Mouse (Mus musculus): Measurements from ENCODE around the gene Trim65. TPM values are rescaled to one million over a fixed set of nuclear protein-coding genes. Genes with fewer than 3 reads are reported as not detected.

Gene Trim65
- total RNA-seq, 1 experiment = 0.31 TPM

- no peak for DNase-seq (ENCODE audit: low read depth, low spot score)
These were observed 29.0 kb downstream of the Trim65 start for GRCm38 (mm10) chr11:116101931-116102381.

DNA sequence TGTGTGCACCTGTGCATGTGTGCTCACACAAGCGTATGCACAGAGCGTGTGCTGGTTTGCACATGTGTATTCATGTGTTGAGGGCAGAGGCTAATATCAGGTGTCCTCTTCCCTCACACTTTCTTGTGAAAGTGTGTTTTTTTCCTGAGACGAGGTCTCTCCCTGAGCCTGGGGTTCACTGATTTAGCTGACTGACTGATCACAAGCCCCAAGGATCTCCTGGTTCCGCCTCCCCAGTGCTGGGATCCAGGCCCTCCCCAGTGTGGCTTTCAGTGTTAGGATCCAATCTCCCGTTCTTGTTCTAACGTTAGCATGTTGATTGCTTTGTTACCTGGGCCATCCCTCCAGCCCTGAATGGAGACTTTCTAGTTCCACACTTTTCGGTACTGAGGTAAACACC lies 30.1 kb downstream of the Trim65 start:
- H3K4me3 ChIP-seq (ENCODE audit: insufficient read depth in 1 of 2, low read depth in 1 of 2, low read length in 2 of 2, poor library complexity in 1 of 2, severe bottlenecking in 1 of 2) = no peak overlapping the region
- H3K9ac ChIP-seq (ENCODE audit: insufficient read depth, low read depth, low read length, poor library complexity, severe bottlenecking) = no peak overlapping the region
- no peaks in the 10 kb centered on the region for H3K36me3 ChIP-seq (ENCODE audit: control insufficient read depth, insufficient read depth, low read length, poor library complexity, severe bottlenecking)
- H3K27ac ChIP-seq (ENCODE audit: insufficient read depth, low read depth, low read length, poor library complexity, severe bottlenecking) = no peak overlapping the region
- in situ Hi-C loops (cut with MboI; ENCODE audit: low sequenced_read_pairs in 2 of 2, unreplicated experiment in 2 of 2) = no loop called here
- peaks cover 10 to 14% of the 10 kb centered on the region in 2 experiments for H3K4me1 ChIP-seq (ENCODE audit: control insufficient read depth in 2 of 2, insufficient read depth in 2 of 2, low read length in 2 of 2, poor library complexity in 1 of 2)
- DNase-seq (ENCODE audit: low read depth, low spot score) = no peak
- H3K9me3 ChIP-seq (ENCODE audit: control insufficient read depth, insufficient read depth, low read depth, low read length) = no peaks in the 10 kb centered on the region
- TF ChIP-seq CHD2 (IDR thresholded peaks at IDR 0.05; ENCODE audit: low read depth, low read length) = no peak
- no peak for TF ChIP-seq MAFK (IDR thresholded peaks at IDR 0.05; ENCODE audit: insufficient read depth, low read depth, low read length)
- no peak for TF ChIP-seq HCFC1 (IDR thresholded peaks at IDR 0.05; ENCODE audit: borderline replicate concordance, insufficient read depth, low read length)
- no peak for TF ChIP-seq ZNF384 (IDR thresholded peaks at IDR 0.05; ENCODE audit: low read depth, low read length)
- no peak for TF ChIP-seq ZC3H11A (IDR thresholded peaks at IDR 0.05; ENCODE audit: borderline replicate concordance, low read depth, low read length)

More at GRCm38 (mm10) chr11:116101931-116102381, 29.0 kb downstream of the Trim65 start:
- Histone ChIP-seq H3K9me3 (ENCODE audit: control insufficient read depth, insufficient read depth, low read depth, low read length) (no peaks in the 10 kb centered on the region), H3K4me1 (ENCODE audit: control insufficient read depth in 2 of 2, insufficient read depth in 2 of 2, low read length in 2 of 2, poor library complexity in 1 of 2) (peaks cover 10 to 21% of the 10 kb centered on the region in 2 experiments), H3K36me3 (ENCODE audit: control insufficient read depth, insufficient read depth, low read length, poor library complexity, severe bottlenecking) (no peaks in the 10 kb centered on the region), H3K4me3 (ENCODE audit: insufficient read depth in 1 of 2, low read depth in 1 of 2, low read length in 2 of 2, poor library complexity in 1 of 2, severe bottlenecking in 1 of 2) (0 out of 4 replicates have a peak overlapping the region, but pooled peaks of 1 of the 2 experiments have one; percentile 7), H3K9ac (ENCODE audit: insufficient read depth, low read depth, low read length, poor library complexity, severe bottlenecking) (no peak overlapping the region), H3K27ac (ENCODE audit: insufficient read depth, low read depth, low read length, poor library complexity, severe bottlenecking) (peak overlapping the region; percentile 19; the same call in 1 of the 2 replicates)
- TF ChIP-seq MAFK (IDR thresholded peaks at IDR 0.05; ENCODE audit: insufficient read depth, low read depth, low read length) = no peak
- no peak for TF ChIP-seq CHD2 (IDR thresholded peaks at IDR 0.05; ENCODE audit: low read depth, low read length)
- no peak for TF ChIP-seq ZNF384 (IDR thresholded peaks at IDR 0.05; ENCODE audit: low read depth, low read length)
- no peak for TF ChIP-seq HCFC1 (IDR thresholded peaks at IDR 0.05; ENCODE audit: borderline replicate concordance, insufficient read depth, low read length)
- TF ChIP-seq ZC3H11A (IDR thresholded peaks at IDR 0.05; ENCODE audit: borderline replicate concordance, low read depth, low read length) = no peak
- in situ Hi-C loops (cut with MboI; ENCODE audit: low sequenced_read_pairs in 2 of 2, unreplicated experiment in 2 of 2) = no loop called here

DNA sequence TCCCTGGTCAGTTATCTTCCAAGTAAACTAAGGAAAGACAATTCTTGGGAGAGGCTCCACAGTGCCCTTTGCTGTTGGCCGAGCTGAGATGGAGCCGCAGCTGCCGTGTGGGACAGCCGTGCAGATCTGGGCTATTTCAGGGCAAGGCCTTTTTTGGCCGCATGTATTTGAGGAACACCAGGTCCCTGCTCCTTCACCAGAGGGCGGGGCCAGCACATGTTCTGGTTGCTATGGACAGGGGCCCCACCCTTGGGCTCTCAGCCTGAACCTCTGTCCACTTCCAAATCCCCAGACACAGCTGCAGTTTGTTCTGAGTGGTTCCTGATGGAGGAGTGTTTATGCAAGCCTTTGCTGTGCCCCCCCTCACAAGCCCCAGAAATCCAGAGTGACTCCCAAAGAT lies 30.5 kb downstream of the Trim65 start:
- no peak for DNase-seq (ENCODE audit: low read depth, low spot score)
- in situ Hi-C loops (cut with MboI; ENCODE audit: low sequenced_read_pairs in 2 of 2, unreplicated experiment in 2 of 2) = no loop called here
- H3K4me3 ChIP-seq (ENCODE audit: insufficient read depth in 1 of 2, low read depth in 1 of 2, low read length in 2 of 2, poor library complexity in 1 of 2, severe bottlenecking in 1 of 2) = no peak overlapping the region
- no peak overlapping the region for H3K9ac ChIP-seq (ENCODE audit: insufficient read depth, low read depth, low read length, poor library complexity, severe bottlenecking)
- no peak overlapping the region for H3K27ac ChIP-seq (ENCODE audit: insufficient read depth, low read depth, low read length, poor library complexity, severe bottlenecking)
- no peaks in the 10 kb centered on the region for H3K9me3 ChIP-seq (ENCODE audit: control insufficient read depth, insufficient read depth, low read depth, low read length)
- peaks cover 10 to 13% of the 10 kb centered on the region in 2 experiments for H3K4me1 ChIP-seq (ENCODE audit: control insufficient read depth in 2 of 2, insufficient read depth in 2 of 2, low read length in 2 of 2, poor library complexity in 1 of 2)
- TF ChIP-seq ZNF384 (IDR thresholded peaks at IDR 0.05; ENCODE audit: low read depth, low read length) (no peak), HCFC1 (IDR thresholded peaks at IDR 0.05; ENCODE audit: borderline replicate concordance, insufficient read depth, low read length) (no peak), CHD2 (IDR thresholded peaks at IDR 0.05; ENCODE audit: low read depth, low read length) (no peak), ZC3H11A (IDR thresholded peaks at IDR 0.05; ENCODE audit: borderline replicate concordance, low read depth, low read length) (no peak), MAFK (IDR thresholded peaks at IDR 0.05; ENCODE audit: insufficient read depth, low read depth, low read length) (no peak)
- no peaks in the 10 kb centered on the region for H3K36me3 ChIP-seq (ENCODE audit: control insufficient read depth, insufficient read depth, low read length, poor library complexity, severe bottlenecking)

DNA sequence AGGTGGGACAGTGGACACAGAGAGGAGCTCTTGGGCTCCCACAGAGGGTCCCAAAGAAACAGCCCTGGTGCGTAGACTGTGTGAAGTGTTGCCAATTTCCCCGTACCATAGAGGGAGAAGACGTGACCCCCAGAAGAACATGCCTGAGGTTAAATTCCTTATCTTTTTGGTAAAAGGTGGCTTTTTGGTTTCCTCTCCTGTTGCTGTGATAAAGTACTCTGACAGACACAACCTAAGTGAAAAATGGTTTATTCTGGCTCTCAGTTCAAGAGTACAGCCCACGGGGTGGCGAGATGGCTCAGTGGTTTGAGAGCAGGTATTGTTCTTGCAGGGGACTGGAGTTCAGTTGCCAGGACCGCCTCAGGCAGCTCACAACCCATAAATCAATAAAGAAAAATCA lies 31.5 kb downstream of the Trim65 start:
- Histone ChIP-seq H3K9me3 (ENCODE audit: control insufficient read depth, insufficient read depth, low read depth, low read length) (no peaks in the 10 kb centered on the region), H3K36me3 (ENCODE audit: control insufficient read depth, insufficient read depth, low read length, poor library complexity, severe bottlenecking) (no peaks in the 10 kb centered on the region), H3K4me1 (ENCODE audit: control insufficient read depth in 2 of 2, insufficient read depth in 2 of 2, low read length in 2 of 2, poor library complexity in 1 of 2) (peaks cover 6 to 11% of the 10 kb centered on the region in 2 experiments), H3K4me3 (ENCODE audit: insufficient read depth in 1 of 2, low read depth in 1 of 2, low read length in 2 of 2, poor library complexity in 1 of 2, severe bottlenecking in 1 of 2) (no peak overlapping the region), H3K27ac (ENCODE audit: insufficient read depth, low read depth, low read length, poor library complexity, severe bottlenecking) (no peak overlapping the region), H3K9ac (ENCODE audit: insufficient read depth, low read depth, low read length, poor library complexity, severe bottlenecking) (no peak overlapping the region)
- in situ Hi-C loops (cut with MboI; ENCODE audit: low sequenced_read_pairs in 2 of 2, unreplicated experiment in 2 of 2) = no loop called here
- no peak for DNase-seq (ENCODE audit: low read depth, low spot score)
- TF ChIP-seq ZC3H11A (IDR thresholded peaks at IDR 0.05; ENCODE audit: borderline replicate concordance, low read depth, low read length) (no peak), CHD2 (IDR thresholded peaks at IDR 0.05; ENCODE audit: low read depth, low read length) (no peak), HCFC1 (IDR thresholded peaks at IDR 0.05; ENCODE audit: borderline replicate concordance, insufficient read depth, low read length) (no peak), MAFK (IDR thresholded peaks at IDR 0.05; ENCODE audit: insufficient read depth, low read depth, low read length) (no peak), ZNF384 (IDR thresholded peaks at IDR 0.05; ENCODE audit: low read depth, low read length) (no peak)

All from ES-E14 (cell line).